Mouse (Mus musculus) olfactory bulb, adult 2 months (tissue): ENCODE measurements around the gene Myo1a.

Source experiments
- CTCF ChIP-seq: fragments of 200-500 bp; IDR thresholded peaks from 2 replicates; pipeline ENCODE4 v1.5.1; 2012; ENCODE audit warnings: low read depth, mild to moderate bottlenecking, low read length, moderate library complexity; ENCODE audit not compliant: insufficient read depth
- POLR2A ChIP-seq: fragments of 200-500 bp; IDR thresholded peaks from 2 replicates; pipeline ENCODE4 v1.6.1; 2012; ENCODE audit warnings: mild to moderate bottlenecking, low read depth, low read length, moderate library complexity; ENCODE audit not compliant: insufficient read depth

DNA sequence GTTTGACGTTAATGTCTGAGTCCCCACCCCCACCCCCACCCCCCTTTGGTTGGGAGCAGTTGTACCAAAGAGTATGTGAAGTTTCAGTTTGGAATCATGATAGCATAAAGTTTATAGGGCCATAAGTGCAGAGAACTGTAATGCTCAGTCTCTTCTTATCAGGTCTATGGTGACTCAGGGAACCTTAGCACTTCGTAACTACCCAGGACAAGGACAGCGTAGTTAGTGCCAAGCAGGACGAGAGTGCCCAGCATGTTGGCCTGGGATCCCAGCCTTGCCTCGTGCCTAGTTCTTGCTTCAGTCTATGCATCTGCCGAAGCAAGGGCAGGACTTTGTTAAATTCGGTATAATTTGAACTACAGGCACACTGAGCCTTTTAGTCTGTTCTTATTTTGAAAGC is 9.2 kb upstream of the Myo1a start:
- no peak for TF ChIP-seq POLR2A
- no peak for TF ChIP-seq CTCF
